Mouse (Mus musculus) bone marrow, adult 2 months (tissue): ENCODE results near the gene Tmem229a. TPM values are rescaled to one million over a fixed set of nuclear protein-coding genes. Genes with fewer than 3 reads are reported as not detected.

Experiments
- H3K27ac ChIP-seq: fragments of 200-500 bp; 2 replicates; pipeline ENCODE4 v1.5.1; 2012; ENCODE audit warnings: low read depth, mild to moderate bottlenecking, control low read depth, inconsistent platforms, low read length; ENCODE audit not compliant: control insufficient read depth, poor library complexity, insufficient read depth
- H3K4me1 ChIP-seq: fragments of 200-500 bp; 2 replicates; pipeline ENCODE4 v1.6.1; 2011; ENCODE audit warnings: low read length; ENCODE audit not compliant: control insufficient read depth, insufficient read depth
- H3K4me3 ChIP-seq: fragments of 200-500 bp; replicated peaks from 2 replicates; pipeline ENCODE3; 2011; ENCODE audit warnings: mild to moderate bottlenecking, low read depth, low read length, control low read depth; ENCODE audit not compliant: control insufficient read depth
- CTCF ChIP-seq: fragments of 200-500 bp; IDR thresholded peaks from 2 replicates; pipeline ENCODE4 v1.5.1; 2011; ENCODE audit warnings: low read length, control low read depth; ENCODE audit not compliant: control insufficient read depth, insufficient read depth
- POLR2A ChIP-seq: fragments of 200-500 bp; IDR thresholded peaks from 2 replicates; pipeline ENCODE4 v1.6.1; 2011; ENCODE audit warnings: low read depth, mild to moderate bottlenecking, control low read depth, low read length, borderline replicate concordance; ENCODE audit not compliant: control insufficient read depth
- WGBS: fragments of 180-500 bp; shearing (Covaris S2); methylation state at CpG from one replicate; pipeline ENCODE4 v1.1.7; 2018; 5-methylcytosine and 5-hydroxymethylcytosine counted together
- polyA plus RNA-seq: library from polyadenylated mRNA; stranded (reverse); fragments of >200 nt; gene quantifications from 2 replicates; pipeline ENCODE4 v1.2.4, GENCODE M21; 2011; ENCODE audit warnings: low replicate concordance; ENCODE audit not compliant: missing spikeins, insufficient read depth, insufficient read length

Tmem229a gene
- polyA plus RNA-seq, 1 experiment: 0.30 TPM

- Histone ChIP-seq H3K27ac (no peak overlapping the region), H3K4me3 (no peak overlapping the region), H3K4me1 (no peaks in the 10 kb centered on the region)
- no peak for TF ChIP-seq CTCF
- no peak for TF ChIP-seq POLR2A
- WGBS: 41% methylated on average over 5 of the region's 5 CpGs
These were observed 483 bp upstream of the Tmem229a start for GRCm38 (mm10) chr6:24956586-24956973.

- H3K4me1 ChIP-seq: no peaks in the 10 kb centered on the region
- 2% methylated on average over 91 of the region's 91 CpGs for WGBS
- TF ChIP-seq POLR2A (no peak), CTCF (no peak)
- H3K27ac ChIP-seq: no peak overlapping the region; the same call in 1 of the 2 replicates
- no peak overlapping the region for H3K4me3 ChIP-seq
These were observed 759 bp downstream of the Tmem229a start for GRCm38 (mm10) chr6:24955131-24955945.

- Histone ChIP-seq H3K27ac (no peak overlapping the region), H3K4me1 (no peaks in the 10 kb centered on the region), H3K4me3 (no peak overlapping the region)
- TF ChIP-seq CTCF (no peak), POLR2A (no peak)
- 76% methylated on average over 5 of the region's 5 CpGs for WGBS
These were observed 2.0 kb downstream of the Tmem229a start for GRCm38 (mm10) chr6:24954126-24954525.

- Histone ChIP-seq H3K27ac (no peak overlapping the region), H3K4me3 (no peak overlapping the region), H3K4me1 (no peaks in the 10 kb centered on the region)
- no peak for TF ChIP-seq CTCF
- TF ChIP-seq POLR2A: no peak
- WGBS: 61% methylated on average over 5 of the region's 5 CpGs
These were observed 3.8 kb downstream of the Tmem229a start for GRCm38 (mm10) chr6:24952341-24952740.

- 78% methylated on average over 2 of the region's 2 CpGs for WGBS
- no peaks in the 10 kb centered on the region for H3K4me1 ChIP-seq
- no peak overlapping the region for H3K27ac ChIP-seq
- no peak overlapping the region for H3K4me3 ChIP-seq
- TF ChIP-seq CTCF (no peak), POLR2A (no peak)
These were observed 5.4 kb downstream of the Tmem229a start for GRCm38 (mm10) chr6:24950669-24951068.

GRCm38 (mm10) chr6:24925076-24925785 lies 30.9 kb downstream of the Tmem229a start:
- no peak for TF ChIP-seq POLR2A
- no peak for TF ChIP-seq CTCF
- 79% methylated on average over 11 of the region's 11 CpGs for WGBS
- H3K27ac ChIP-seq: no peak overlapping the region
- no peak overlapping the region for H3K4me3 ChIP-seq
- H3K4me1 ChIP-seq: no peaks in the 10 kb centered on the region

GRCm38 (mm10) chr6:24913591-24913990 lies 42.5 kb downstream of the Tmem229a start:
- Histone ChIP-seq H3K4me1 (no peaks in the 10 kb centered on the region), H3K27ac (no peak overlapping the region), H3K4me3 (no peak overlapping the region)
- no peak for TF ChIP-seq CTCF
- TF ChIP-seq POLR2A: no peak
- 83% methylated on average over 2 of the region's 2 CpGs for WGBS

GRCm38 (mm10) chr6:24910728-24911105 lies 45.4 kb downstream of the Tmem229a start:
- no peaks in the 10 kb centered on the region for H3K4me1 ChIP-seq
- H3K4me3 ChIP-seq: no peak overlapping the region
- TF ChIP-seq CTCF: no peak
- no peak for TF ChIP-seq POLR2A
- H3K27ac ChIP-seq: no peak overlapping the region
